Mouse (Mus musculus) MEL (cell line): ENCODE data around the gene Frmd4a.

Source experiments
- CTCF ChIP-seq, 3 experiments: IDR thresholded peaks in 2 of 3; conservative IDR thresholded peaks in 1 of 3; 2 replicates each; pipeline ENCODE4 v1.5.1; 2011 to 2012; ENCODE audit warnings: low read length in 3 of 3, low read depth in 2 of 3, mild to moderate bottlenecking in 2 of 3, improper control_type of control experiment in 1 of 3, inconsistent platforms in 1 of 3, mixed read lengths in 1 of 3, moderate library complexity in 1 of 3; ENCODE audit not compliant: control insufficient read depth in 1 of 3, insufficient read depth in 1 of 3, poor library complexity in 1 of 3, severe bottlenecking in 1 of 3
- POLR2A ChIP-seq, 2 experiments: IDR thresholded peaks; 2 replicates each; pipeline ENCODE4 v1.6.1; 2011 to 2012; ENCODE audit warnings: low read length in 2 of 2, mild to moderate bottlenecking in 2 of 2, control low read depth in 1 of 2, improper control_type of control experiment in 1 of 2, low read depth in 1 of 2, moderate library complexity in 1 of 2; ENCODE audit not compliant: control insufficient read depth in 1 of 2, insufficient read depth in 1 of 2, poor library complexity in 1 of 2
- POLR2AphosphoS5 ChIP-seq: IDR thresholded peaks from 2 replicates; pipeline ENCODE4 v1.6.1; 2012; ENCODE audit warnings: low read depth, borderline replicate concordance, mild to moderate bottlenecking, inconsistent platforms, low read length, moderate library complexity, mixed read lengths

DNA sequence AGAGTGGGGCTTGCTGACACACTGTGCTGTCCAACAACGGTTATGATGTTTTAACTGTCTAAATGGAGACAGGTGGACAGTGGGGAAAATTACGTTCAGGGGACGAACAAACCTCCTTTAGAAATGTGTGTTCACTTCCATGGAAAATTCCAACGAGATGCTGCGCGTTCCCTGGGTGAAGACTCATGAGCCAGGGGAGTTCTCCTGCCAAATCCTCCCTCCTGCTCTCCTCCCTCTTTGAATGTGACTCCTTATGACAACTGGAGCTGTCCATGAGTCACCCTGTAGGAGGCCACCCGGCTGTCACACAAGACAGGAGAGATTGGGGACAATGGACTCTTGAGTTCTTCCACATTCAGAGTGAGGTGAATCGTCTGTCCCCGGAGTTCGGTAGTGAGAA is 486.9 kb downstream of the Frmd4a start:
- TF ChIP-seq CTCF (IDR thresholded peaks at IDR 0.05 in 2 of 3, conservative IDR thresholded peaks at IDR 0.05 in 1 of 3; ENCODE audit: control insufficient read depth in 1 of 3, insufficient read depth in 1 of 3, low read depth in 2 of 3, low read length in 3 of 3, poor library complexity in 1 of 3, severe bottlenecking in 1 of 3) (no peak), POLR2AphosphoS5 (no peak), POLR2A (IDR thresholded peaks at IDR 0.05; ENCODE audit: control insufficient read depth in 1 of 2, insufficient read depth in 1 of 2, low read depth in 1 of 2, low read length in 2 of 2, poor library complexity in 1 of 2) (no peak)
